Mouse (Mus musculus): Measurements from ENCODE around the gene Prdm1.

DNA sequence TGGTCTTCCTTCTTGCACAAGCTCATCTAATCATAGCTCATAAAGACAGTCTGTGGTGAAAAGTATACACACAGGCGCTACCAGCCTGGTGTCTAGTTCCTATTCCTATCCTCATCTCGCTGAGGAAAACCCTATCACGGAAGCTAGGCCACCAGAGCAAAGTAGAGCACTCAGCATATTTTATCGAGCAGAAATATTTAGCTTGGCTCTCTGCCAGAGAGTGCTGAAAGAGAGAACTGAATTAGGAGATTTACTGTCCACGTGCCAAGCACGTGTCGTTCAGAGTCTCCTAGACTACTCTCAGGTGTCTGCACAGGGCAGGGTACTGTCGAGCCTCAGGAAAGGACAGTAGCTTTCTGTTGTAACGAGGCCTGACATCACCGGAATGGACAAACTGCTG is 54.0 kb downstream of the Prdm1 start:
- TF ChIP-seq CTCF (IDR thresholded peaks at IDR 0.05; ENCODE audit: control insufficient read depth, insufficient read depth, low read length) (no peak), POLR2A (IDR thresholded peaks at IDR 0.05; ENCODE audit: borderline replicate concordance, control insufficient read depth, low read depth, low read length) (no peak)
